Mouse (Mus musculus) embryo, embryonic 11.5 days (tissue): ENCODE measurements at regions not wholly inside any gene's neighbourhood (a gene's known extent, or its start where the extent isn't known, plus 50 kb on each side); places are given as distances from the start of the nearest gene placed in this dataset.
"Not testable (repeated sequence)": the region's sequence is repeated elsewhere in the genome, so short reads cannot be mapped to it uniquely, and the experiment has no call there.

Source experiments
- DNase-seq: peaks from one replicate; pipeline ENCODE4 v3.0.0-alpha.2; 2012; ENCODE audit warnings: low read depth, low spot score

GRCm38 (mm10) chr6:37748296-37748980 lies 122.2 kb upstream of the Trim24 start:
- no peak for DNase-seq

- DNase-seq, result no peak
Measured at GRCm38 (mm10) chr6:37749016-37749415, 121.6 kb upstream of the Trim24 start.

GRCm38 (mm10) chr6:37750271-37750670 lies 120.3 kb upstream of the Trim24 start:
- DNase-seq, result no peak

GRCm38 (mm10) chr6:37751701-37752100 lies 118.9 kb upstream of the Trim24 start:
- no peak for DNase-seq

GRCm38 (mm10) chr6:37761003-37761402 lies 109.6 kb upstream of the Trim24 start:
- DNase-seq, result not testable (repeated sequence)

GRCm38 (mm10) chr6:37763036-37763435 lies 107.6 kb upstream of the Trim24 start:
- DNase-seq, result no peak

- DNase-seq, result no peak
Measured at GRCm38 (mm10) chr6:37767690-37768089, 102.9 kb upstream of the Trim24 start.

GRCm38 (mm10) chr6:37773294-37773693 lies 97.3 kb upstream of the Trim24 start:
- no peak for DNase-seq

- DNase-seq, result no peak
Measured at GRCm38 (mm10) chr6:37775151-37775550, 95.5 kb upstream of the Trim24 start.

- DNase-seq, result no peak
Measured at GRCm38 (mm10) chr6:37779893-37780292, 90.7 kb upstream of the Trim24 start.

- DNase-seq, result no peak
Measured at GRCm38 (mm10) chr6:37781894-37782293, 88.7 kb upstream of the Trim24 start.

- DNase-seq, result not testable (repeated sequence)
Measured at GRCm38 (mm10) chr6:37785280-37785679, 85.3 kb upstream of the Trim24 start.

GRCm38 (mm10) chr6:37785741-37786140 lies 84.9 kb upstream of the Trim24 start:
- DNase-seq, result no peak

GRCm38 (mm10) chr6:37787858-37788257 lies 82.8 kb upstream of the Trim24 start:
- not testable (repeated sequence) for DNase-seq

- no peak for DNase-seq
Measured at GRCm38 (mm10) chr6:37790878-37791277, 79.7 kb upstream of the Trim24 start.

- no peak for DNase-seq
Measured at GRCm38 (mm10) chr6:37794211-37794610, 76.4 kb upstream of the Trim24 start.

GRCm38 (mm10) chr6:37795001-37795400 lies 75.6 kb upstream of the Trim24 start:
- DNase-seq, result no peak

GRCm38 (mm10) chr6:37803231-37803630 lies 67.4 kb upstream of the Trim24 start:
- DNase-seq, result no peak

- not testable (repeated sequence) for DNase-seq
Measured at GRCm38 (mm10) chr6:37805896-37806295, 64.7 kb upstream of the Trim24 start.

- DNase-seq, result not testable (repeated sequence)
Measured at GRCm38 (mm10) chr6:37806529-37807191, 64.0 kb upstream of the Trim24 start.

GRCm38 (mm10) chr6:37815218-37815617 lies 55.4 kb upstream of the Trim24 start:
- not testable (repeated sequence) for DNase-seq
